Mouse (Mus musculus): ENCODE data around the gene Klri2.
"Not testable (repeated sequence)": the region's sequence is repeated elsewhere in the genome, so short reads cannot be mapped to it uniquely, and the experiment has no call there.

Gene Klri2

DNA sequence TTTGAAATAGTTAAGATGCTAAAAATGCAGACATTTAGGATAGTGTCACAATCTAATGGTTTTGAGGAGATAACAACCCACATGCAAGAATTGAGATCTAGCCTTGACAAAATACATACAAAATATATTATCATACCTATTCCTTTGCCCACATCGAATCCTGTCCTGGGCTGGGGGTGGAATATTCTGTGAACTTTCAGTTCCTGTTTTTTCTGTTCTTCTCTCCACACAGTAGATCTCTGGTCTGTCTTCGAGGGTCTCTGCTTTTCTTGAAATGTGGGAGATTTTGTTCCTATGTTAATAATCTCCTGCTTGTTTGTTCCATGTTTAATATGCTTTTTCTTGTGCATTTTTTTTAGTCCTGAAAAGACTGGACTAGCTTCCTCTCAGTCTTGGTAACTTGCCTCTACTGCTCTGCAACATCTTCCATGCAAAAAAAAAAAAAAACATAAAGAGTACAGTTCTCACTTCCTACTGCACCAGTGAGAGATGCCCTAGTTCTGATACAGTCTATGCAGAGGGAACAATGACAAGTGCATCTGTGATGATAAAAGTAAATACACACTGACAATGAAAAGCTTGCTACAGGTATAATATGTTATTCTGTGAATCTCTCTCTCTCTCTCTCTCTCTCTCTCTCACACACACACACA lies at the start of gene Klri2:
Gene Klri2 (minus strand): TSS at position 416 of the 653 bp plus-strand sequence.
- no peak for DNase-seq (ENCODE audit: low spot score in 2 of 2)

DNA sequence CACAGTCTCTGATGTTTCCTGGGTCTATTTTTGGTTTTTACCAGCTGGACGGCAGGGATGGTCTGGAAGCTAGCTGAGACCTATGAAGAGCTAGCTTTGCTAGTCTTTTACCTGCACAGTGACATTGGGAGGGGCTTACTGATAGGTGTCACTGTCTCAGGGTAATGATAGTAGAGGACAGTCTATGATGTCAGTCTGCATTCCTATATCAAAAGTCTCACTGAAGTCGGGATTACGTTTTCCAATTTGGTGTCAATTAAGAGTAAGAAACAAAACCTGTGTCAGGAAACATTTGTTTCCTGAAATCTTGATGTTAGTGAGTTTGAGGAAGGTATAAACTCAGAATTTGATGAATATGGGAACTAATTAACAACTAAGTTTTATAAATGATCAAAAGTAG lies 43.9 kb upstream of the Klri2 start, which contains the start of gene Gm156:
Gene Gm156 (minus strand): TSS at position 101 of the 400 bp plus-strand sequence.
- DNase-seq (ENCODE audit: low spot score in 2 of 2), result not testable (repeated sequence)

DNA sequence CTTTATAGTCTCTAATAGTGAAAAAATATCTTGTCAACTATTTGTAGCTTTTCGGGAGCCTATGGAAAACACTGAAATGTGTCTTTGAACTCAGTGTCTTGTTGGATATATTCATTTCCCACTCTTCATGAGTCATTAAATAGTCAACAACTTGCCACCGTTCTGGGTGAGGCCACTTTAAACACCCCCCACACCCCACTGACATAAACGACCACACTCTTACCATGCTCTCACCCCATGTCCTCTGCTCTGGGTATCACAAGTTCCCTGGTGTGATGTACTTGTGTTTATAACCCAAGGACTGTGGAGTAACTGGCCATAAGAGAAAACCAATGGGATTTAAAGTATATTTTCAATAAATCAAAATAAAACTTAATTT lies 7.4 kb upstream of the Klri2 start:
- no peak for DNase-seq (ENCODE audit: low spot score in 2 of 2)

DNA sequence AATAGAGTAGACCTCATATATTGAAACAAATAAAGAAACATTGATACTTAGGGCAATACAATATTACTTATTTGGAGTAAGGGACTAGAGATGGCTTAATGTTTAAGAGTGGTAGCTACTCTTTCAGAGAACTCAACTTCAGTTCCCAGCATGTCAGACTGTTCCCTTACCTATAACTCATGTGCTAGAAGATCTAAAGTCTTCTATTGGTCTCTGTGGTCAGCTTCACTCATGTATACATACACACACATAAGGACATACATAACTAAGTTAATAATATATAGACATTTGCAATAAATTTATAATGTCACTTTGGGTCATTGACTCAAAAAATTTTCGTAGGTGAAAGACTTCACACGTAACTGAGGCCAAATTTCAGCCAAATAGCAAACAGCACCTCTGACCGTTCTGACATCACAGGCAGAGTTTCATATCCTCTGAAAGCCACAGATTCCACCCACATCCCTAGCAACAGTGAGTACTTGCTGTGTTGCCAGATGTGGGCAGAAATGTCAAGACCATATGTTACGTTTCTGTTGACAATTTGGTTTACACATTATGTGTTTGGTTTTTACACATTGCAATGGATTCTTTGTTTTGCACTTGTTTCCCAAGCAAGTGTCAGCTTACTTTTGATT lies 6.9 kb upstream of the Klri2 start:
- DNase-seq (ENCODE audit: low spot score in 2 of 2), result peak; percentile 19 to 32

DNA sequence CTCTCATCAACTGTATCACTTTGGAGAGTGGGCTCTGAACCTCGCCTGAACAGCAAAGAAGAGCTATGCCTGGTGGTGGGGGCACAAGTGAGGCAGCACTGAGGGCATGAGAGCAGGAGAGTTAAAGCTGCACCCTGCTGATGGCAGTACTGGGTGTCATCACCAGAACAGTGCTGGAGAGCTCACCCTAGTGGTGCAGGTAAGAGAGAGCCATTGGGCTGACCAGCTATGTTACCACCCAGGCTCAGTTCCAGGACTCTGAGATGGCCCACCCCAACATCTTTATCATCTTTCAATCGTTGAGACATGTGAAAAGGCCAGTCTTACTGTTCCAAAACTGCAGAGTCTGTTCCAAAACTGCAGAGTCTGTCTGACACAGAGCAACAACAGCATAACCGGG lies 5.9 kb upstream of the Klri2 start:
- DNase-seq (ENCODE audit: low spot score in 2 of 2), result peak in 1 of 2 experiments; percentile 15

DNA sequence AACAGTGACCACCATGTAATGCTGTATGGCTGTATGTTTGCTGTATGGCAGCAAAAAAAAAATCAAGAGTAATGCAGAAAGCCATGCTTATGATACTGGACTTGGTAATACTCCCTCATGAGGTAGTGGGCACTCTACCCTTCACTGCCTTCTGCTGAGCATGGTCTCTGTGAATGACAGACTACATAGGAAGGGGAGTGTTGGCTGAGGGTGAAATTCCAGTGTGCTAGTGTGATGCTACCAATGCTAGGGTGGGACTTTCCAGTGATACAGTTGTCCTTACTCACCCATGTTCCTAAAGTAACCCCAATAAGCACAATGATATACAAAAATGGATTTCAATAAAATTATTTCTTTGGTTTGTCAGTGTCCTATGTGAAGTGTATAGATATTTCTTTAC lies 3.9 kb downstream of the Klri2 start:
- DNase-seq (ENCODE audit: low spot score in 2 of 2), result no peak

DNA sequence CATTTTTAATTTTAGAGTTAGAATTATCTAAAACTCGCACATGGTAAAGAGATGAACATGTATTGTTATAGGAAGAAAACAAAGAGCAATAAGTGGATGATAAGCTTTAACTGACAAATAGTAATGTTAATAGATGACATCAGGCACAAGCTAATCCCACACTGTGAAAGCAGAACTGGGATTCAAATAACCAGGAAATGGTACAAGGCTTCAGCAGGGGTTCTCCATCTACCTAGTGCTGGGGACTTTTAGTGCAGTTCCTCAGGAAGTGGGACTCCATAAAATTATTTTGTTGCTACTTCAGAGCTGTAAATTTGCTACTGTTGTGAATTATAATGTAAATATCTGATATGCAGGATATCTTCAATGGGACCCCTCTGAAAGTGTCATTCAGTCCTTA lies 13.0 kb downstream of the Klri2 start:
- DNase-seq (ENCODE audit: low spot score in 2 of 2), result no peak

DNA sequence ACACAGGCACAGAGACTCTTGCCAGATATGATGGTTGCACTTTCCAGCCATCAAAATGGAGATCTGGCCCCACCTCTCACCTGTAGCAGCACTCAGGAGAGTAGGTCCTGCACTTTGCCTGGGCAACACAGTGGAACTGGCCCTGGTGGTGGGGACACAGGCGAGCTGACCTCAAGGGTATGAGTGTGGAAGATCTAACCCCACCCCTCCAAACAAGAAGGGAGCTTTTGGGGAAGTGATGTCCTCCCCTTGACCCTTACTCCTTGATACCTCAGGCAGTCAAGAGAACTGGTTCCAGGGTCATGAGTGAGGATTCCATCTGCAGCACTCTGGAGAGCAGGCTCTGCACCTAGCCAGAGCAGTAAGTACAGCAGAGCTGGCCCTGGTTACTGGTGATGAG lies 18.9 kb downstream of the Klri2 start:
- DNase-seq (ENCODE audit: low spot score in 2 of 2), result no peak

DNA sequence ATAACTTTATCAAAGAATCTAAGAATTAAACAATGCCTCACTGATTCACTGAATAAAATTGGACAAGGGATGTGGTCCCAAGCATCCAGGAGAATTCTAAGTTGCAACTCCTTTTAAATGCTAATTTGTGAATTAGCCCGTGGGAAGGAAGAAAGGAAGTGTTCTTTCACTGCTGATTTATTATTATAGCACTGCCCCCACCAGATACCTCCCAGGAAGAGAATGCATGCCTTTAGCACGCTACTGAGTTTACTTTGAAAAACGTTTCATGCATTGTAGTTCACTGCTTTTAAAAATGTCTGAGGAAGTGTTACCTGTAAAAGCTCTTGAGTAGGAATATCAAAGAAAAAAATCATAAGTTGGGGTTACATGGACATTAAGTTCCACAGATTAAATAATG lies 19.8 kb downstream of the Klri2 start:
- no peak for DNase-seq (ENCODE audit: low spot score in 2 of 2)

DNA sequence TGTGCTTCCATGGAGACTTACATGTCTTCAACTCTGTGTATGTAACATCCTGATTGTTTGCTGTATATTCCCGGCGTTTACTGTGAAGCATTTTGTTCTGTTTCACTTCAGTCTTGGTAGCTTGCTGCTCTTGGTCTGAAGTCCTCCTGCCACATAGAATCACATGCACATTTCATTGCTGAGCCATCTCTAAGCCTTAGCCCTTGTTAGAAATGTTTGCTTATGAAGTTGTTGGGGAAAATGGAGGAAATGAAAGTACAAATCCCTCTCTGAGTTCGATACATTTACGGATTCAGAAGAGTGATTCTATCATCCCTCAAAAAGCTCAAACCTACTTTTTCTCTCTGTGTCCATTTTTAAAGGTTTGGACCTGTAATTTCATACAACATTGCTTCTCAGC lies 23.3 kb downstream of the Klri2 start, which contains the start of gene Klri1:
Gene Klri1 (minus strand): TSS at position 101 of the 400 bp plus-strand sequence.
- DNase-seq (ENCODE audit: low spot score in 2 of 2), result no peak

DNA sequence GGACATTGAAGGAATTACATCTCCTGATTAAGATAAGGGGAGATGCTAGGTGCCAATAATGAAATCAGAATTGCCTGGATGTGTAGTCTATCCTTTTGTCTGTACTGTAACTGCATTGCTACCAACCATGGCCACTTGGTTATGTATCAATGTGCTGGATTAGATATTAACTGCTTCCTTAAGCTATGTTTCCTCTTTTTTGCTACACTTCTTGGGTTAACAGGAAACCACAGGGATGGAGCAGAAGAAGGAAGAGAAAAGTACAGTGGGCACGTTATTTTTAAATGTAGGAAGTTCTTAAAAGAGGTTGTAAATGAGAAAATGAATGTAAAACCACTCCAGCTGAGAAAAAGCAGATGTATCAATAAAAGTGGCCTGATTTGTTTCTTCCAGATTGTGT lies 26.7 kb downstream of the Klri2 start:
- no peak for DNase-seq (ENCODE audit: low spot score in 2 of 2)

DNA sequence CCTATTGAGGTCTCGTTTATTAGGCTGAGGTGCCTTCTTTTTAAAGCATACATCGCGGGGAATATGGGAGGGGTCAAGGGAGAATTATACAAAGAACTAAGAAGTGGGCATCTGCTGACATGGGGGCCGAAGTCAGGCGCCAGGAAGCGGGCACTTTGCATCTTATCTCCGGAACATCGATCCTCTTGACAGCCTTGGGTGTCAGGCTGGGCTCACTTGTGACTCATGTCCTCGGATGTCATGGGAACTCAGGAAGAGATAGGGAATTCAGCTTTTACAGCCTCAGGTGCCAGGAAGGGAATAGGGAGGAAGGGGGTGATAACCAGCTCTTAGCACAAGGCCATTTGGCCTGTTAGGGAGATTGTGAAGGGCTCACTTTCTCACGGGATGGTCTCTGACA lies 48.8 kb downstream of the Klri2 start:
- not testable (repeated sequence) for DNase-seq (ENCODE audit: low spot score in 2 of 2)

DNA sequence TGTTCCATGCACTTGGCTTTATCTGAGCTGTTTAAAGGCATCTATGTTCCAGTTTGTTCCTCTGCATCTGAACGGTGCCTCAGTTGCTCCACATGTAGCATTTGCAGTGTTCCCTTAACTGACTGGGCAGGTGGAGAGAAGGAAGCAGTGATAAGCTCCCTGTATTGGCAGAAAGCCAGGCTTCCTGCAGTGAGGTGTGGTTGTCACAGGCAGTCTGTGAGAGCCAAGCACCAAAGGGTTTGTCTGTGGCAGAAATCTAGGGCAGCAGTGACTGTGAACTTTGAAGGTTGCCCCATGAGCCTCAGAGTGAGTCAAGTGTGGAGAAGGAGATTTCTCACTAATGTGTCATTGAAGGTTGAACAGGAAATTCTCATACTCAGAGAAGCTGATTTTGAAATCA lies 59.9 kb downstream of the Klri2 start:
- DNase-seq (ENCODE audit: low spot score in 2 of 2), result peak; percentile 17 to 18

All from spleen, postnatal 36 days (tissue).